Mouse (Mus musculus) left cerebral cortex, postnatal 36 days (tissue): Measurements from ENCODE around the gene Olfr985. TPM values are rescaled to one million over a fixed set of nuclear protein-coding genes. Genes with fewer than 3 reads are reported as not detected.

Source experiments
- DNase-seq, 2 experiments: peaks; one replicate each; pipeline ENCODE4 v3.0.0; 2021 to 2022; ENCODE audit warnings: low spot score in 2 of 2, mixed read lengths in 1 of 2
- intact Hi-C: fragments of 180-260 bp; cut with DNase I; formaldehyde crosslinking; loops from one replicate; pipeline ENCODE4 v1.15.1; 2025
- total RNA-seq, 2 experiments: library from RNA; stranded (reverse); gene quantifications; 2 replicates each; pipeline ENCODE4 v1.2.3; 2021

The Olfr985 gene
- not detected for total RNA-seq

DNA sequence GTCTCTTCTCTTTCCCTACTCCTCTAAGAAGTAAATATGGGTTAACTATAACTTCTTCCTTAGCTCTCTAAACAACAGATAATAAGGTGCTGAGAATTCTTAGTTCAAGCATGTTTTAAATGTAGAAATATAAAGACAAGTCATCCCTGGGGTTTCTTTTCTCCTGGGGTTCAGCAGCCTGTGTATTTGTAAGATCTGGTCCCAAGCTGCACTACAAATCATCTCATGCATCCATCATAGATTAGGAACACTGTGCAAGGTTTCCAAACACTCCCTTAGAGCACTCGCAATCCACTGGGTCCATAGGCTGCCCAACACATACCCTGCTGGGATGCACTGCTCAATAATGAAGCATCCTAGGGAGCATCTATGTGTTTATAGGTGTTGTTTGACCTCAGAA is at the start of gene Olfr985:
Gene Olfr985 (minus strand): TSS at position 101 of the 400 bp plus-strand sequence.
- intact Hi-C loops, result no loop called here
- DNase-seq, result no peak

- intact Hi-C loops, result no loop called here
Observed at GRCm38 (mm10) chr9:40177017-40177416, 47.0 kb upstream of the Olfr985 start.

DNA sequence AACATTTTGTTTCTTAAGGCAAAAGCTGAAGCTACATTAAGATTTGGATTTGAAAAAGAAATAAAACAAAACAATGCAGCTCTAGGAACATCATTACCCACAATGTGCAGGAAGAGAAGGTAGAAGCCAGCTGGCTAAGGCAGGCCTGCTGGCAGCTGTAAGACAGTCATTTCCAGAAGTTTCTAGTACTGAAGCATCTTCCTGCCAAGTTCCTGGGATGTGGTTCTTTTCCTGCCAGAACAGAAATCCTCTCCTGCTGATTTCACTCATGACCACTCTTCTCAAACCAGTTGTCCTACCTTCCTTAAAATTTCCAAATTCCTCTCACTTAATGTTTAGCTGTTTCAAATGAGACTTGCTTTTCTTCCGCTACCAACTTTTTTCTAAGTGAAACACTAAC is 36.5 kb upstream of the Olfr985 start:
- intact Hi-C loops, result no loop called here
- DNase-seq, result no peak

More at GRCm38 (mm10) chr9:40177017-40177416, 47.0 kb upstream of the Olfr985 start:
- no peak for DNase-seq

- intact Hi-C loops, result no loop called here
- no peak for DNase-seq
Observed at GRCm38 (mm10) chr9:40155118-40155644, 25.2 kb upstream of the Olfr985 start.

DNA sequence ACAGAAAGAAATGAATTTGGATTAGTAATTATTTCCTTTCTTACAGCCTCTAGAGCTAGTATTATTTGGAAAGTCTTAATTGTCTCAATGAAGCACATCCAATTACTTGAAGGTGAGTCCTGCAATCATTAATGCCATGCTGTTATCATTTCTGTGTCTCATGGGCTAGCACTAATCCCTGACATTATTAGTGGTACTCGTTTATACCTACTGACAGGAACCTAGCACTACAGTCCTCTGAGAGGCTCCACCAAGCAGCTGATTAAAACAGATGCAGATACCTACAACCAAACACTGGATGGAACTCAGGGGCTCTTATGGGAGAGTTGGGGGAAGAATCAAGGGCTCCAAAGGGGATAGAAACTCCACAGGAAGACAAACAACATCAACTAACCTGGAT is 11.6 kb upstream of the Olfr985 start:
- intact Hi-C loops, result no loop called here
- no peak for DNase-seq

DNA sequence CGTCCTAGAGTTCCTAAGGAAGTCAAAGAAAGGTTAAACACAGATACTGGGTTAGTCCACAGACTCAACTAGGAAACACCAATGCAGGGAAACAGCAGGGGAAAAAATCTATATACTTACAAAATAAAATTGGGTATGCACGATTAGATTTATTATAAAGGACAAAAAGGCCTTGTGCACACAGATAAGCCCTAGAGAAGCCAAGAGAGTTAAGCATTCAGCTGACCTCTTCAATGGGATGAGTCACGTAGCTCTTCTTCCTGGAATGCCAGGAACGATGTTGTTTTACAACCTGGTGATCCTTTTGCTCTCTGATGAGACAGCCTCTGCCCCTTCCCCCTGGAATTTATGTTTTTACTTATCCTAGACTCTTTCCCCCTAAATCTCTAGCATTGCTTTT is 9.5 kb upstream of the Olfr985 start:
- no peak for DNase-seq
- intact Hi-C loops, result no loop called here

DNA sequence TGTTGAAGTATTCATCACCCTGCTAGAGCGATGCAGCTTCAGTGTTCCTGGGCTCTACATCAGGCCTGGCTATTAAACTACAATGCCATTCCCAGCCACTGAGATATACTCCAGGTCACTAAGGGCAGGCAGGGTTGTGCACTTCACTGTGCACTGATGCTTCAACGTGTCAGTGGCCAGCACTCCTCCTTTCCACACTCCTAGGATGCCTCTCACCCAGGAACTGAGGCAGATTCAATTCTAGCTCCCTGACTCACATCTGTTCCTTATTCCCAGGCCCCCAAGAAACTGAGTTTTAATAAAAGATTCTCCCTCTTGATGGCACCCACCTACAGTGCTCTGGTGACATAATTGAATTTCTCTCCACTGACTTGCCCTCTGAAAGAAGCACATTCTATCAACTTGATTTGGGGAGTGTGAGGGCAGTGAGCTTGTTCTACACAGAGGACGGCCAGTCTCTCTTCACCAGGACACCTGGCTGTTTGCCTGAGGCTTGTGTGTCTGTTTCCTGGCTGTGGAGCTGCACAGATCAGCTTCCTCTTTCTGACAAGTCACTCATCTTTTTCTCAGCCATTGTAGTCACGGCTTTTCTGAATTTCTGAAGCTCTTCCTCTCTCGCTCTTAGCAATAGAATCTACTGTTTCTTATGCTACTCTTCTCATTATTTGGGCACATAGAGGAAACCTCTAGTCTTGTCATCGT is 7.2 kb upstream of the Olfr985 start:
- DNase-seq, result no peak
- intact Hi-C loops, result no loop called here

GRCm38 (mm10) chr9:40130556-40130955 is 572 bp upstream of the Olfr985 start:
- no peak for DNase-seq
- intact Hi-C loops, result no loop called here

DNA sequence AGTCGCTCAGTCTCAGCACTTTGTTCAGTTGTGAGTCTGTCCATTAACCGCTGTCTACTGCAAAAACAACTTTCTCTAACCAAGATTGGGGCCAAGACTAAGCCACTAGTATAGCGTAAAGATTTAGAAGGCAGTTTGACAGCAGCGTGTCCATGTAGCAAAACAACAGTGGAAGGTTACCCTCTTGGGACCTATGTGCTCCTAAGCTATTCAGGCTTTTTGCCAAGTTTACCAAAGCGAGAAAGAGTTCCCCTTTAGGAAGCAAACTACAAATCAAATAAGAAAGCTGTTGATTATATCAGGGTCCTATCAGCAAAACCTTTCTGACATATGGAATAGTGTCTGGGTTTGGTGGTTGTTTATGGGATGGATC is 12.7 kb downstream of the Olfr985 start:
- intact Hi-C loops, result no loop called here
- DNase-seq, result no peak

- intact Hi-C loops, result no loop called here
- DNase-seq, result peak; percentile 10 to 27
Observed at GRCm38 (mm10) chr9:40116645-40117286, 13.2 kb downstream of the Olfr985 start.

- intact Hi-C loops, result no loop called here
Observed at GRCm38 (mm10) chr9:40114106-40114505, 15.9 kb downstream of the Olfr985 start, which contains the start of gene Olfr984. Olfr984 (minus strand) TSS chr9:40114206.

GRCm38 (mm10) chr9:40094769-40095168 is 35.2 kb downstream of the Olfr985 start:
- no peak for DNase-seq
- intact Hi-C loops, result no loop called here

More at GRCm38 (mm10) chr9:40114106-40114505, 15.9 kb downstream of the Olfr985 start, which contains the start of gene Olfr984:
- DNase-seq, result no peak

GRCm38 (mm10) chr9:40093495-40093894 is 36.5 kb downstream of the Olfr985 start, which contains the start of gene Olfr983:
Olfr983 (minus strand) TSS chr9:40093595.
- intact Hi-C loops, result no loop called here
- no peak for DNase-seq

Other genes with a start within 250 kb of the Olfr985 start
- gene Olfr229, start 222.8 kb downstream of the Olfr985 start, total RNA-seq, result not detected
- not detected for gene Olfr974, start 192.7 kb downstream of the Olfr985 start, total RNA-seq
- gene Olfr975, start 178.1 kb downstream of the Olfr985 start, total RNA-seq, result not detected
- not detected for gene Olfr976, start 169.1 kb downstream of the Olfr985 start, total RNA-seq
- gene Olfr978, start 138.1 kb downstream of the Olfr985 start, total RNA-seq, result not detected
- gene Olfr979, start 126.7 kb downstream of the Olfr985 start, total RNA-seq, result not detected
- gene Olfr980, start 120.6 kb downstream of the Olfr985 start, total RNA-seq, result not detected
- gene Olfr981, start 108.7 kb downstream of the Olfr985 start, total RNA-seq, result not detected
- gene Olfr982, start 56.4 kb downstream of the Olfr985 start, total RNA-seq, result not detected
- gene Olfr983, start 36.6 kb downstream of the Olfr985 start, total RNA-seq, result not detected
- gene Olfr984, start 16.0 kb downstream of the Olfr985 start, total RNA-seq, result not detected
- gene Tmem225, start 17.9 kb upstream of the Olfr985 start, total RNA-seq, result not detected
- not detected for gene Olfr986, start 50.7 kb upstream of the Olfr985 start, total RNA-seq
- 1 to 10 TPM; 2.9 to 3.1 TPM for gene Zfp202, start 62.1 kb upstream of the Olfr985 start, total RNA-seq
- 100 to 1,000 TPM; 103 to 113 TPM for gene Scn3b, start 139.0 kb upstream of the Olfr985 start, total RNA-seq